Mouse (Mus musculus): ENCODE data around the gene Slc22a1.

Slc22a1 gene

GRCm38 (mm10) chr17:12631771-12632600 is 43.6 kb downstream of the Slc22a1 start:
- intact Hi-C loops (cut with DNase I): no loop called here

- intact Hi-C loops (cut with DNase I): no loop called here
These were observed 44.5 kb downstream of the Slc22a1 start for GRCm38 (mm10) chr17:12630976-12631730.

DNA sequence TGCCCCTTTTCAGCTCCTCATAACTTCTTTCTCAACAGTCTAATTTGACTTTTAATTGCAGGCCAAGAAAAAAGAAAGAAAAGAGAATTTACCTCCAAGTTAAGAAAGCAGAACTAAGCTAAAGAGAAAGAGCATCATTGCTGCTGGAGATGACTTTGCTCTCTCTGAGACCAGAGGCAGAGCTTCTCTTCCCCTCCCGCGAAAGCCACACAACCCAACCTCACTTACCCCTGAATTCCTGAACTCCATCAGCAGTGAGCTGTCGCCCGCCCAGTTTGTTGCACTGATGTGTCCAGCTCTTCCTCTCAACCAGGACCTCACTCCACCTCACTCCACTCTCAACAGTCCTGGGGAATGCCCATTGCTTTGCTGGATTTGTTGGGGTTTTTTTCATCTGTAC is 47.6 kb downstream of the Slc22a1 start:
- intact Hi-C loops (cut with DNase I): no loop called here

- intact Hi-C loops (cut with DNase I): no loop called here
These were observed 56.0 kb downstream of the Slc22a1 start for GRCm38 (mm10) chr17:12619641-12620040.

GRCm38 (mm10) chr17:12615429-12615828 is 60.2 kb downstream of the Slc22a1 start:
- intact Hi-C loops (cut with DNase I): no loop called here

DNA sequence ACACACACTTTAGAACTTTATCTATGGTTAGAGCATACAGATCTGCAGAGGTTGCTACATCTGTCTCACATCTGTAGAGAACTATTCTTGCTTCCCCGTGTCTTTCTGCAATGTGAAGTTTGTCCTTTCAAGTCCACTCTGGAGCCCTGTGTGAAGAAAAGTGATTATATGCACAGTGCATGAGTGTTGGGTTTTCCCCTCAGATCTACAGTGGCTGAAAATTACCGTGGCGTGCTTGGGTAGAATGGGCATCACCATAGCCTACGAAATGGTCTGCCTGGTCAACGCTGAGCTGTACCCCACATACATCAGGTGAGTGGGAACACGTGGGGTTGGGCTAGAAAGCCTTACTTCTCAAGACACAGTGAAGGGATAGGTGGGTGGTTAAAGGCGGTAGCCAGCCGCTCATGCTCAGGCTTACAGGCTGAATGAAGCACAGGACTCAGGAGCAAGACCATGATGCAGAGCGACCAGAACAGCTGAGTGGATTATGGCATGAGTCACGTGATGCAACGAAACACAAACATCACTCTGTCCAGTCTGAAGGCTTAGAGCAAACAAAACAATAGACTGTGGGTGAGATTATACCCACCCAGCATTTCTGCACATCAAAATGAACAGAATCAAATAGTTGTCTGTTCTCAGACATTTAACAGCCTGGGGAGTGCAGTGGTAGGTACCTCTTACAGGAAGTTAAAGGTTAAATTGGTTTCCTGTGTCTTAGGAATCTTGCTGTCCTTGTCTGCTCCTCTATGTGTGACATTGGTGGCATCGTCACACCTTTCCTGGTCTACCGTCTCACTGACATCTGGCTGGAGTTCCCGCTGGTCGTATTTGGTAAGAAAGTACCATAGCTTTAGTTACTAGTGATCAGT is 60.9 kb downstream of the Slc22a1 start:
- intact Hi-C loops (cut with DNase I): no loop called here

DNA sequence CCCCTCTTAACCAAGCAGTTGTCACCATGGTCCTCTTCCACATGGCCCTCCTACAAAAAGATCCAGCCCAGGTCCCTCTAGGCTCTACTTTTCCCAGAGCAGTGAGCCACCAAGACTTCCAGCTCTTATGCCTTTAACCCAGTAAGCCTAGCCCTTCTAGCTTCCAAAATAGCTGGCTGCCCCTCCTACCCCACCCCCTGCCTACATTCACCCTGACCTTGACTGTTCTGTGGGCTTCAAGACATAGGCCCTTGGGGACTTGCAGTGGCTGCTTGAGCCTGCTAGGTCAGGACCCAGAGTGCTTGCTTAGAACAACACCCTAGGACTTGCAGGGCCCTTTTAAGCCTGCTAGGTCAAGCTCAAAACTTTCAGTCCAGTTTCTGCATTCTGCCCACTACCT is 68.4 kb downstream of the Slc22a1 start:
- intact Hi-C loops (cut with DNase I): no loop called here

- intact Hi-C loops (cut with DNase I): no loop called here
These were observed 69.0 kb downstream of the Slc22a1 start for GRCm38 (mm10) chr17:12606634-12607033.

Data from adrenal gland (tissue).